Mouse (Mus musculus) G1E (cell line): Measurements from ENCODE around the gene Kif1a. TPM values are rescaled to one million over a fixed set of nuclear protein-coding genes. Genes with fewer than 3 reads are reported as not detected.

Source experiments
- polyA plus RNA-seq: library from polyadenylated mRNA; stranded (reverse); fragments of >175 nt; gene quantifications from 2 replicates; pipeline ENCODE4 v1.2.3, GENCODE M21; 2012
- total RNA-seq, 2 experiments: library from RNA; stranded (forward) in 1 of 2; stranded (reverse) in 1 of 2; fragments of 200-1000 nt in 1 of 2; fragments of >200 nt in 1 of 2; fragmentation: Nextera tagmentation in 1 of 2; gene quantifications; 2 replicates each; pipeline ENCODE4 v1.2.3; 2014 to 2017

Gene Kif1a
- total and polyA plus RNA-seq, 3 experiments: under 0.01 to 0.05 TPM; not detected in 1

Other genes starting within 250 kb of the Kif1a start
- 0.29 and 0.75 TPM in 2 replicates for gene Ankmy1, start 199.0 kb downstream of the Kif1a start, total RNA-seq (2014; fragmentation: Nextera tagmentation)
- 0.23 and 0.38 TPM in 2 replicates for gene Ankmy1, start 199.0 kb downstream of the Kif1a start, total RNA-seq (2017)
- gene Ankmy1, start 199.0 kb downstream of the Kif1a start, polyA plus RNA-seq: 0.07 and 0.08 TPM in 2 replicates
- gene Dusp28, start 195.0 kb downstream of the Kif1a start, total RNA-seq (2014; fragmentation: Nextera tagmentation): 4.9 and 7.3 TPM in 2 replicates
- 8.0 and 12.1 TPM in 2 replicates for gene Dusp28, start 195.0 kb downstream of the Kif1a start, total RNA-seq (2017)
- 13.2 and 16.2 TPM in 2 replicates for gene Dusp28, start 195.0 kb downstream of the Kif1a start, polyA plus RNA-seq
- gene Rnpepl1, start 191.2 kb downstream of the Kif1a start, total RNA-seq (2014; fragmentation: Nextera tagmentation): 37.2 and 46.2 TPM in 2 replicates
- 18.8 and 22.6 TPM in 2 replicates for gene Rnpepl1, start 191.2 kb downstream of the Kif1a start, total RNA-seq (2017)
- gene Rnpepl1, start 191.2 kb downstream of the Kif1a start, polyA plus RNA-seq: 196 and 267 TPM in 2 replicates
- 3.3 and 13.2 TPM in 2 replicates for gene Capn10, start 167.6 kb downstream of the Kif1a start, total RNA-seq (2014; fragmentation: Nextera tagmentation)
- gene Capn10, start 167.6 kb downstream of the Kif1a start, total RNA-seq (2017): 22.3 and 25.6 TPM in 2 replicates
- gene Capn10, start 167.6 kb downstream of the Kif1a start, polyA plus RNA-seq: 25.0 and 27.9 TPM in 2 replicates
- gene Gpr35, start 151.1 kb downstream of the Kif1a start, total RNA-seq (2014; fragmentation: Nextera tagmentation): 0.24 and 0.38 TPM in 2 replicates
- 0.64 and 0.93 TPM in 2 replicates for gene Gpr35, start 151.1 kb downstream of the Kif1a start, total RNA-seq (2017)
- 0.03 and 0.07 TPM in 2 replicates for gene Gpr35, start 151.1 kb downstream of the Kif1a start, polyA plus RNA-seq
- gene Aqp12, start 95.6 kb downstream of the Kif1a start, total RNA-seq (2014; fragmentation: Nextera tagmentation): not detected in 2 replicates
- gene Aqp12, start 95.6 kb downstream of the Kif1a start, total RNA-seq (2017): not detected in 2 replicates
- gene Aqp12, start 95.6 kb downstream of the Kif1a start, polyA plus RNA-seq: not detected in 2 replicates
- not detected in 2 replicates for gene Agxt, start 33.3 kb upstream of the Kif1a start, total RNA-seq (2014; fragmentation: Nextera tagmentation)
- gene Agxt, start 33.3 kb upstream of the Kif1a start, total RNA-seq (2017): not detected in 2 replicates
- gene Agxt, start 33.3 kb upstream of the Kif1a start, polyA plus RNA-seq: not detected in 2 replicates
- gene 2310007B03Rik, start 59.0 kb upstream of the Kif1a start, total RNA-seq (2014; fragmentation: Nextera tagmentation): not detected in 2 replicates
- gene 2310007B03Rik, start 59.0 kb upstream of the Kif1a start, total RNA-seq (2017): 0.05 TPM in 1 of 2 replicates, not detected in the other
- not detected in 2 replicates for gene 2310007B03Rik, start 59.0 kb upstream of the Kif1a start, polyA plus RNA-seq
- gene Crocc2, start 66.8 kb upstream of the Kif1a start, total RNA-seq (2014; fragmentation: Nextera tagmentation): not detected in 2 replicates
- gene Crocc2, start 66.8 kb upstream of the Kif1a start, total RNA-seq (2017): 0.06 and 0.11 TPM in 2 replicates
- gene Crocc2, start 66.8 kb upstream of the Kif1a start, polyA plus RNA-seq: not detected in 2 replicates
- not detected in 2 replicates for gene Sned1, start 133.9 kb upstream of the Kif1a start, total RNA-seq (2014; fragmentation: Nextera tagmentation)
- 0.06 and 0.22 TPM in 2 replicates for gene Sned1, start 133.9 kb upstream of the Kif1a start, total RNA-seq (2017)
- not detected in 2 replicates for gene Sned1, start 133.9 kb upstream of the Kif1a start, polyA plus RNA-seq
- gene Mterf4, start 204.0 kb upstream of the Kif1a start, total RNA-seq (2014; fragmentation: Nextera tagmentation): 20.2 and 25.5 TPM in 2 replicates
- 58.2 and 60.5 TPM in 2 replicates for gene Mterf4, start 204.0 kb upstream of the Kif1a start, total RNA-seq (2017)
- 4.4 and 5.0 TPM in 2 replicates for gene Mterf4, start 204.0 kb upstream of the Kif1a start, polyA plus RNA-seq
- 69.0 and 101 TPM in 2 replicates for gene Ppp1r7, start 240.9 kb upstream of the Kif1a start, total RNA-seq (2014; fragmentation: Nextera tagmentation)
- 31.2 and 37.2 TPM in 2 replicates for gene Ppp1r7, start 240.9 kb upstream of the Kif1a start, total RNA-seq (2017)
- 28.4 and 42.3 TPM in 2 replicates for gene Ppp1r7, start 240.9 kb upstream of the Kif1a start, polyA plus RNA-seq
- gene Pask, start 241.5 kb upstream of the Kif1a start, total RNA-seq (2014; fragmentation: Nextera tagmentation): 23.8 and 25.1 TPM in 2 replicates
- 24.6 and 29.6 TPM in 2 replicates for gene Pask, start 241.5 kb upstream of the Kif1a start, total RNA-seq (2017)
- gene Pask, start 241.5 kb upstream of the Kif1a start, polyA plus RNA-seq: 6.0 and 10.0 TPM in 2 replicates